Mouse (Mus musculus): ENCODE measurements around the gene Tbc1d2. TPM values are rescaled to one million over a fixed set of nuclear protein-coding genes. Genes with fewer than 3 reads are reported as not detected.

The Tbc1d2 gene
- 3.0 and 3.2 TPM in 2 replicates for polyA plus RNA-seq (2012; rRNA removed)

- peak; percentile 94 to 97 for DNase-seq
- no peaks in the 10 kb centered on the region; the same call in 1 of the 2 replicates for H3K4me1 ChIP-seq (ENCODE audit: control insufficient read depth, insufficient read depth, low read length)
- H3K27ac ChIP-seq (ENCODE audit: insufficient read depth, low read length): peak within 1 kb of the TSS; percentile 30; the same call in 1 of the 2 replicates
- H3K4me3 ChIP-seq (replicated peaks; ENCODE audit: insufficient read depth, low read depth, low read length): peak within 1 kb of the TSS; percentile 89
- under 1% methylated on average over 69 of the region's 69 CpGs for WGBS
- TF ChIP-seq POLR2A (IDR thresholded peaks at IDR 0.05; ENCODE audit: borderline replicate concordance, insufficient read depth, low read length) (peak; percentile 66; the same call in 1 of the 2 replicates), CTCF (IDR thresholded peaks at IDR 0.05; ENCODE audit: borderline replicate concordance, insufficient read depth, low read depth, low read length) (0 out of 2 replicates have a peak, but pooled peaks have one; percentile 36)
- no peaks in the 10 kb centered on the region for H3K27me3 ChIP-seq (ENCODE audit: control insufficient read depth, insufficient read depth, low read length)
Observed at GRCm38 (mm10) chr4:46650086-46650753, at the start of gene Tbc1d2. Gene Tbc1d2, minus strand, starts transcription at chr4:46650209.

GRCm38 (mm10) chr4:46696467-46696866 lies 46.5 kb upstream of the Tbc1d2 start:
- WGBS: 16% methylated on average over 6 of the region's 6 CpGs
- no peaks in the 10 kb centered on the region for H3K27me3 ChIP-seq (ENCODE audit: control insufficient read depth, insufficient read depth, low read length)
- peak; percentile 48 to 66 for DNase-seq
- no peak overlapping the region for H3K27ac ChIP-seq (ENCODE audit: insufficient read depth, low read length)
- peaks cover 27% of the 10 kb centered on the region for H3K4me1 ChIP-seq (ENCODE audit: control insufficient read depth, insufficient read depth, low read length)
- no peak overlapping the region for H3K4me3 ChIP-seq (replicated peaks; ENCODE audit: insufficient read depth, low read depth, low read length)
- TF ChIP-seq POLR2A (IDR thresholded peaks at IDR 0.05; ENCODE audit: borderline replicate concordance, insufficient read depth, low read length) (no peak), CTCF (IDR thresholded peaks at IDR 0.05; ENCODE audit: borderline replicate concordance, insufficient read depth, low read depth, low read length) (no peak)

- Histone ChIP-seq H3K27ac (ENCODE audit: insufficient read depth, low read length) (peak overlapping the region; percentile 6), H3K4me3 (replicated peaks; ENCODE audit: insufficient read depth, low read depth, low read length) (no peak overlapping the region), H3K27me3 (ENCODE audit: control insufficient read depth, insufficient read depth, low read length) (no peaks in the 10 kb centered on the region), H3K4me1 (ENCODE audit: control insufficient read depth, insufficient read depth, low read length) (peaks cover 22% of the 10 kb centered on the region)
- WGBS: 10% methylated on average over 8 of the region's 8 CpGs
- DNase-seq: peak; percentile 91 to 92
- TF ChIP-seq POLR2A (IDR thresholded peaks at IDR 0.05; ENCODE audit: borderline replicate concordance, insufficient read depth, low read length): no peak
- no peak for TF ChIP-seq CTCF (IDR thresholded peaks at IDR 0.05; ENCODE audit: borderline replicate concordance, insufficient read depth, low read depth, low read length)
Observed at GRCm38 (mm10) chr4:46690565-46690964, 40.6 kb upstream of the Tbc1d2 start.

GRCm38 (mm10) chr4:46690023-46690420 lies 40.0 kb upstream of the Tbc1d2 start:
- TF ChIP-seq CTCF (IDR thresholded peaks at IDR 0.05; ENCODE audit: borderline replicate concordance, insufficient read depth, low read depth, low read length) (no peak), POLR2A (IDR thresholded peaks at IDR 0.05; ENCODE audit: borderline replicate concordance, insufficient read depth, low read length) (no peak)
- Histone ChIP-seq H3K4me1 (ENCODE audit: control insufficient read depth, insufficient read depth, low read length) (peaks cover 20% of the 10 kb centered on the region), H3K4me3 (replicated peaks; ENCODE audit: insufficient read depth, low read depth, low read length) (no peak overlapping the region), H3K27me3 (ENCODE audit: control insufficient read depth, insufficient read depth, low read length) (no peaks in the 10 kb centered on the region), H3K27ac (ENCODE audit: insufficient read depth, low read length) (peak overlapping the region; percentile 6)
- WGBS: 26% methylated on average over 8 of the region's 8 CpGs
- peak in 1 of 2 experiments; percentile 34 for DNase-seq

- Histone ChIP-seq H3K27me3 (ENCODE audit: control insufficient read depth, insufficient read depth, low read length) (no peaks in the 10 kb centered on the region), H3K4me3 (replicated peaks; ENCODE audit: insufficient read depth, low read depth, low read length) (no peak overlapping the region), H3K4me1 (ENCODE audit: control insufficient read depth, insufficient read depth, low read length) (peaks cover 23% of the 10 kb centered on the region), H3K27ac (ENCODE audit: insufficient read depth, low read length) (peak overlapping the region; percentile 6; the same call in 1 of the 2 replicates)
- peak; percentile 83 to 90 for DNase-seq
- TF ChIP-seq POLR2A (IDR thresholded peaks at IDR 0.05; ENCODE audit: borderline replicate concordance, insufficient read depth, low read length) (no peak), CTCF (IDR thresholded peaks at IDR 0.05; ENCODE audit: borderline replicate concordance, insufficient read depth, low read depth, low read length) (peak; percentile 99)
- WGBS: 43% methylated on average over 15 of the region's 15 CpGs
Observed at GRCm38 (mm10) chr4:46689397-46690022, 39.5 kb upstream of the Tbc1d2 start.

- Histone ChIP-seq H3K4me3 (replicated peaks; ENCODE audit: insufficient read depth, low read depth, low read length) (no peak overlapping the region), H3K27me3 (ENCODE audit: control insufficient read depth, insufficient read depth, low read length) (no peaks in the 10 kb centered on the region), H3K27ac (ENCODE audit: insufficient read depth, low read length) (no peak overlapping the region), H3K4me1 (ENCODE audit: control insufficient read depth, insufficient read depth, low read length) (peaks cover 30% of the 10 kb centered on the region)
- TF ChIP-seq POLR2A (IDR thresholded peaks at IDR 0.05; ENCODE audit: borderline replicate concordance, insufficient read depth, low read length) (no peak), CTCF (IDR thresholded peaks at IDR 0.05; ENCODE audit: borderline replicate concordance, insufficient read depth, low read depth, low read length) (no peak)
- no peak for DNase-seq
- 90% methylated on average over 14 of the region's 14 CpGs for WGBS
Observed at GRCm38 (mm10) chr4:46688213-46688832, 38.3 kb upstream of the Tbc1d2 start.

GRCm38 (mm10) chr4:46684160-46684559 lies 34.2 kb upstream of the Tbc1d2 start:
- 11% methylated on average over 6 of the region's 6 CpGs for WGBS
- H3K27me3 ChIP-seq (ENCODE audit: control insufficient read depth, insufficient read depth, low read length): no peaks in the 10 kb centered on the region
- no peak overlapping the region for H3K4me3 ChIP-seq (replicated peaks; ENCODE audit: insufficient read depth, low read depth, low read length)
- H3K27ac ChIP-seq (ENCODE audit: insufficient read depth, low read length): peak overlapping the region; percentile 4
- TF ChIP-seq POLR2A (IDR thresholded peaks at IDR 0.05; ENCODE audit: borderline replicate concordance, insufficient read depth, low read length) (no peak), CTCF (IDR thresholded peaks at IDR 0.05; ENCODE audit: borderline replicate concordance, insufficient read depth, low read depth, low read length) (no peak)
- DNase-seq: peak; percentile 73 to 74
- peaks cover 11% of the 10 kb centered on the region for H3K4me1 ChIP-seq (ENCODE audit: control insufficient read depth, insufficient read depth, low read length)
